Mouse (Mus musculus): ENCODE measurements around the gene Pfkp. TPM values are rescaled to one million over a fixed set of nuclear protein-coding genes. Genes with fewer than 3 reads are reported as not detected.

Gene Pfkp
- total RNA-seq, 1 experiment: 154 TPM

DNA sequence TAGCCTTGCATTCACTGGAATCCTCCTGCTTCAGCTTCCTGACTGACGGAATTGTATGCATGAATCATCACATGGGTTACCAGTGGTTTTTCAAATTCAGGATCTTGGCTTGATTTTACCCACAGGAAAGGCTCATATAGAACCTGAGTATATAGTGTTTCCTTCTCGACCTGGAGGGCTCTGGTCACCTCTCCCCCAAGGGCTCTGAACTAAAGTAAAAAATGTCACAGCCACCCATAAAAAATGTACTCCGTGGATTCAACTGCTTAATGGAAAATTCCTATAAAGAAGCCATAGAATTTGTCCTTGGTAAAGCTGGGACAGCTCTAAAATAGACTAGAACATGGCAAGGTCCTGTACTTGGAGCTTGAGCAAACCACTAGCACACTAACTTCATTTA, 20.3 kb downstream of the Pfkp start:
- in situ Hi-C loops (cut with MboI; ENCODE audit: low sequenced_read_pairs in 2 of 2, unreplicated experiment in 2 of 2): no loop called here
- Histone ChIP-seq H3K4me3 (ENCODE audit: insufficient read depth in 1 of 2, low read depth in 1 of 2, low read length in 2 of 2, poor library complexity in 1 of 2, severe bottlenecking in 1 of 2) (no peak overlapping the region), H3K4me1 (ENCODE audit: control insufficient read depth in 2 of 2, insufficient read depth in 2 of 2, low read length in 2 of 2, poor library complexity in 1 of 2) (peaks cover 0 to 7% of the 10 kb centered on the region in 2 experiments; a peak in 1 of 4 replicates), H3K36me3 (ENCODE audit: control insufficient read depth, insufficient read depth, low read length, poor library complexity, severe bottlenecking) (peaks cover 10% of the 10 kb centered on the region; the same call in 1 of the 2 replicates), H3K27ac (ENCODE audit: insufficient read depth, low read depth, low read length, poor library complexity, severe bottlenecking) (no peak overlapping the region), H3K9ac (ENCODE audit: insufficient read depth, low read depth, low read length, poor library complexity, severe bottlenecking) (no peak overlapping the region), H3K9me3 (ENCODE audit: control insufficient read depth, insufficient read depth, low read depth, low read length) (no peaks in the 10 kb centered on the region)
- TF ChIP-seq HCFC1 (IDR thresholded peaks at IDR 0.05; ENCODE audit: borderline replicate concordance, insufficient read depth, low read length): no peak
- no peak for TF ChIP-seq CHD2 (IDR thresholded peaks at IDR 0.05; ENCODE audit: low read depth, low read length)
- no peak for TF ChIP-seq ZC3H11A (IDR thresholded peaks at IDR 0.05; ENCODE audit: borderline replicate concordance, low read depth, low read length)
- no peak for TF ChIP-seq ZNF384 (IDR thresholded peaks at IDR 0.05; ENCODE audit: low read depth, low read length)
- no peak for TF ChIP-seq MAFK (IDR thresholded peaks at IDR 0.05; ENCODE audit: insufficient read depth, low read depth, low read length)
- no peak for DNase-seq (ENCODE audit: low read depth, low spot score)

DNA sequence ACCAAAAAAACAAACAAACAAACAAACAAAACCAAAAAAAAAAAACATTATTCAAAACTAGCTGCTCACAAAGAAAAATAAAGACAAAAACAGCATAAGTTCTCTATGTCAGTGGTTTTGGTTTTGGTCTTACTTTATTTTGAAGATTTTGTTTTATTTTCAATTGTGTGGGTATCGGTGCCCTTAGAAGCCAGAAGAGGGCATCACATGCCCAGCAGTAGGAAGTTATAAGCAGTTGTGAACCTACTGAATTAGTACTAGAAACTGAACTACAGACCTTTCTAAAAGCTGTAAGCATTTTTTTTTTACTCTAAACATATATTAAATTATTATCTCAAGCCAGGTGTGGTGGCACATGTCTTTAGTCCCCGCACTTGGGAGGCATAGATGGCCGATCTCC, 21.2 kb downstream of the Pfkp start:
- in situ Hi-C loops (cut with MboI; ENCODE audit: low sequenced_read_pairs in 2 of 2, unreplicated experiment in 2 of 2): no loop called here
- Histone ChIP-seq H3K4me3 (ENCODE audit: insufficient read depth in 1 of 2, low read depth in 1 of 2, low read length in 2 of 2, poor library complexity in 1 of 2, severe bottlenecking in 1 of 2) (no peak overlapping the region), H3K4me1 (ENCODE audit: control insufficient read depth in 2 of 2, insufficient read depth in 2 of 2, low read length in 2 of 2, poor library complexity in 1 of 2) (peaks cover 0 to 7% of the 10 kb centered on the region in 2 experiments; a peak in 1 of 4 replicates), H3K36me3 (ENCODE audit: control insufficient read depth, insufficient read depth, low read length, poor library complexity, severe bottlenecking) (peaks cover 10% of the 10 kb centered on the region; the same call in 1 of the 2 replicates), H3K27ac (ENCODE audit: insufficient read depth, low read depth, low read length, poor library complexity, severe bottlenecking) (no peak overlapping the region), H3K9me3 (ENCODE audit: control insufficient read depth, insufficient read depth, low read depth, low read length) (no peaks in the 10 kb centered on the region), H3K9ac (ENCODE audit: insufficient read depth, low read depth, low read length, poor library complexity, severe bottlenecking) (no peak overlapping the region)
- TF ChIP-seq HCFC1 (IDR thresholded peaks at IDR 0.05; ENCODE audit: borderline replicate concordance, insufficient read depth, low read length) (no peak), MAFK (IDR thresholded peaks at IDR 0.05; ENCODE audit: insufficient read depth, low read depth, low read length) (no peak), ZC3H11A (IDR thresholded peaks at IDR 0.05; ENCODE audit: borderline replicate concordance, low read depth, low read length) (no peak), CHD2 (IDR thresholded peaks at IDR 0.05; ENCODE audit: low read depth, low read length) (no peak), ZNF384 (IDR thresholded peaks at IDR 0.05; ENCODE audit: low read depth, low read length) (no peak)
- no peak for DNase-seq (ENCODE audit: low read depth, low spot score)

DNA sequence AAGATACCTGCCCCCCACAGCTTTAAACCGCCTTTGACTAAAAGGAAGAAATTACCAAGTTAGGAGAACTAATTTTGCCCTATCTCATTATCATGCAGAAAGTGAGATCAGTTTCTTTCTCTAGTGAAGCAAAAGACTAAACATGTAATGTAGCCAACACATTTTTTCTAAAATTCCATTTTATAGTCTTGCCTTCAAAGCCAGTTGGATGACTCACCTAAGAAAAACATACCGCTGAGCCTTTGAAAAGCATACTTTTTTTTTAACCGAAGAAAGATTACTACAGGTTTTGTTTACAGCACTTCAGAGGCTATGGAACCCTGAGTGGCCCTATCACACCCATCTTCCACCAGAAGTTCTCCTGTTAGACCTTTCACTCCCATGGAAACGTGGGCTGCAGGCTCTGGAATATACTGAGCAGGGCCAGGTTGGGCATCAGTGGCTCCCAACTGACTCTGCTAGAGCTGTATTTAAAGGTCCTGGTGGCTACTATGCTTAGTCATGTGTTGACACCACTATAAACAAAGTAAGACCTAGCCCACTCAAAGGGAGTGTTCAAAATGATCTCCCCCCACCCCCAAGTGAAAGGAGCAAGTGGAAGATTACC, 22.0 kb downstream of the Pfkp start:
- Histone ChIP-seq H3K4me1 (ENCODE audit: control insufficient read depth in 2 of 2, insufficient read depth in 2 of 2, low read length in 2 of 2, poor library complexity in 1 of 2) (peaks cover 0 to 1% of the 10 kb centered on the region in 2 experiments; a peak in 1 of 4 replicates), H3K9me3 (ENCODE audit: control insufficient read depth, insufficient read depth, low read depth, low read length) (no peaks in the 10 kb centered on the region), H3K27ac (ENCODE audit: insufficient read depth, low read depth, low read length, poor library complexity, severe bottlenecking) (no peak overlapping the region), H3K9ac (ENCODE audit: insufficient read depth, low read depth, low read length, poor library complexity, severe bottlenecking) (no peak overlapping the region), H3K4me3 (ENCODE audit: insufficient read depth in 1 of 2, low read depth in 1 of 2, low read length in 2 of 2, poor library complexity in 1 of 2, severe bottlenecking in 1 of 2) (no peak overlapping the region), H3K36me3 (ENCODE audit: control insufficient read depth, insufficient read depth, low read length, poor library complexity, severe bottlenecking) (peaks cover 12% of the 10 kb centered on the region; the same call in 1 of the 2 replicates)
- no peak for TF ChIP-seq ZNF384 (IDR thresholded peaks at IDR 0.05; ENCODE audit: low read depth, low read length)
- TF ChIP-seq ZC3H11A (IDR thresholded peaks at IDR 0.05; ENCODE audit: borderline replicate concordance, low read depth, low read length): no peak
- TF ChIP-seq MAFK (IDR thresholded peaks at IDR 0.05; ENCODE audit: insufficient read depth, low read depth, low read length): no peak
- TF ChIP-seq CHD2 (IDR thresholded peaks at IDR 0.05; ENCODE audit: low read depth, low read length): no peak
- no peak for TF ChIP-seq HCFC1 (IDR thresholded peaks at IDR 0.05; ENCODE audit: borderline replicate concordance, insufficient read depth, low read length)
- in situ Hi-C loops (cut with MboI; ENCODE audit: low sequenced_read_pairs in 2 of 2, unreplicated experiment in 2 of 2): no loop called here
- DNase-seq (ENCODE audit: low read depth, low spot score): no peak

DNA sequence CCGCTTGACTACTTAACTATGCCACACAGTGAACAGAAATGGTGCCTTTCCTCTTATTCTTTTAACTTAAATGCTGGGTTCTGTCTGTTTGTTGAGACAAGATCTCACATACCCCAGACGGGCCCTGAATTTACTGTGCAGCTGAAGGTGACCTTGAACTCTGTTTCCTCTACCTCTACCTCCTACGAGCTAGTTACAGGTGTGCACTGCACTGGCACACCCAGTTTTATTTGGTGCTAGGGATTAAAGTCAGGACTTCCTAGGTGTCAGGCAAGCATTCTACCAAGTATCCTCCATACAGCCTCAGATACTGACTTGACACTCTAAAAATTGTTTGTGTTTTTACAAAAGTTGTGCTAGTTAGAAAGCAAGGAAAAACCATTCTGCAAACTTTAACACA, 22.6 kb downstream of the Pfkp start:
- in situ Hi-C loops (cut with MboI; ENCODE audit: low sequenced_read_pairs in 2 of 2, unreplicated experiment in 2 of 2): no loop called here
- TF ChIP-seq MAFK (IDR thresholded peaks at IDR 0.05; ENCODE audit: insufficient read depth, low read depth, low read length) (no peak), HCFC1 (IDR thresholded peaks at IDR 0.05; ENCODE audit: borderline replicate concordance, insufficient read depth, low read length) (no peak)

DNA sequence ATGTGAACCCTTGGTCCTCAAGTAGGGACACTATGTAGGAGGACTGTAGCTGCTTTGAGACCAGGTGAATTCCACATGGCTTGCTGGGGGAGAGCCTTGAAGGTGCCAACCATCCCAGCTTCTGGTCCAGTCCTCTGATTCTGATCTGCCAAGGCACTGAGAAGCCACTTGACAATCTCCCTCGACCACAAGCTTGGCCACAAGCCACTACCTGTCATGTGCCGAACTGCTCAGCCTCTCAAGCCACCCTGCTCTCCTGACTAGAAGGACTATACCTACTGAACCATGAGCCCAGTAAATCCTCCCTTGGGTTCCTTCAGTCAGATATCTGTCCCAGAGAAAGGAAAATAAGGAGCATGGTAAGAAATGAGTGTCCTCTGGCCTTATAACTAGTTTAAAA, 24.0 kb downstream of the Pfkp start:
- H3K9me3 ChIP-seq (ENCODE audit: control insufficient read depth, insufficient read depth, low read depth, low read length): no peaks in the 10 kb centered on the region
- TF ChIP-seq MAFK (IDR thresholded peaks at IDR 0.05; ENCODE audit: insufficient read depth, low read depth, low read length) (no peak), ZC3H11A (IDR thresholded peaks at IDR 0.05; ENCODE audit: borderline replicate concordance, low read depth, low read length) (no peak), ZNF384 (IDR thresholded peaks at IDR 0.05; ENCODE audit: low read depth, low read length) (no peak), CHD2 (IDR thresholded peaks at IDR 0.05; ENCODE audit: low read depth, low read length) (no peak), HCFC1 (IDR thresholded peaks at IDR 0.05; ENCODE audit: borderline replicate concordance, insufficient read depth, low read length) (no peak)
- no peak overlapping the region for H3K4me3 ChIP-seq (ENCODE audit: insufficient read depth in 1 of 2, low read depth in 1 of 2, low read length in 2 of 2, poor library complexity in 1 of 2, severe bottlenecking in 1 of 2)
- H3K4me1 ChIP-seq (ENCODE audit: control insufficient read depth in 2 of 2, insufficient read depth in 2 of 2, low read length in 2 of 2, poor library complexity in 1 of 2): no peaks in the 10 kb centered on the region
- no peak overlapping the region for H3K27ac ChIP-seq (ENCODE audit: insufficient read depth, low read depth, low read length, poor library complexity, severe bottlenecking)
- in situ Hi-C loops (cut with MboI; ENCODE audit: low sequenced_read_pairs in 2 of 2, unreplicated experiment in 2 of 2): no loop called here
- no peak for DNase-seq (ENCODE audit: low read depth, low spot score)
- H3K9ac ChIP-seq (ENCODE audit: insufficient read depth, low read depth, low read length, poor library complexity, severe bottlenecking): no peak overlapping the region
- H3K36me3 ChIP-seq (ENCODE audit: control insufficient read depth, insufficient read depth, low read length, poor library complexity, severe bottlenecking): peaks cover 23% of the 10 kb centered on the region

More for the DNA sequence above, 22.6 kb downstream of the Pfkp start:
- no peak overlapping the region for H3K9ac ChIP-seq (ENCODE audit: insufficient read depth, low read depth, low read length, poor library complexity, severe bottlenecking)
- no peaks in the 10 kb centered on the region for H3K9me3 ChIP-seq (ENCODE audit: control insufficient read depth, insufficient read depth, low read depth, low read length)
- H3K4me1 ChIP-seq (ENCODE audit: control insufficient read depth in 2 of 2, insufficient read depth in 2 of 2, low read length in 2 of 2, poor library complexity in 1 of 2): no peaks in the 10 kb centered on the region
- no peak overlapping the region for H3K27ac ChIP-seq (ENCODE audit: insufficient read depth, low read depth, low read length, poor library complexity, severe bottlenecking)
- no peak overlapping the region for H3K4me3 ChIP-seq (ENCODE audit: insufficient read depth in 1 of 2, low read depth in 1 of 2, low read length in 2 of 2, poor library complexity in 1 of 2, severe bottlenecking in 1 of 2)
- no peak for DNase-seq (ENCODE audit: low read depth, low spot score)
- peaks cover 16% of the 10 kb centered on the region for H3K36me3 ChIP-seq (ENCODE audit: control insufficient read depth, insufficient read depth, low read length, poor library complexity, severe bottlenecking)
